Mouse (Mus musculus) embryonic facial prominence, embryonic 12.5 days (tissue): ENCODE data around the gene Trim44. TPM values are rescaled to one million over a fixed set of nuclear protein-coding genes. Genes with fewer than 3 reads are reported as not detected.

Experiments used
- ATAC-seq: fragments of 200-750 bp; cut with Nextera tagmentation; 2 replicates; pipeline ENCODE4 v1.8.0; 2017; ENCODE audit not compliant: insufficient number of reproducible peaks, insufficient read depth, low FRiP score, low TSS enrichment
- H3K27ac ChIP-seq: fragments of 300-500 bp; sonication (generic); 2 replicates; pipeline ENCODE4 v1.5.1; 2016; ENCODE audit warnings: mild to moderate bottlenecking
- H3K27me3 ChIP-seq: fragments of 300-500 bp; sonication (generic); 2 replicates; pipeline ENCODE4 v1.6.1; 2016; ENCODE audit warnings: mild to moderate bottlenecking, moderate library complexity
- H3K36me3 ChIP-seq: fragments of 300-500 bp; sonication (generic); 2 replicates; pipeline ENCODE4 v1.6.1; 2016; ENCODE audit warnings: mild to moderate bottlenecking
- H3K4me1 ChIP-seq: fragments of 300-500 bp; sonication (generic); 2 replicates; pipeline ENCODE4 v1.6.1; 2016
- H3K4me2 ChIP-seq: fragments of 300-500 bp; sonication (generic); replicated peaks from 2 replicates; pipeline ENCODE4 v1.6.1; 2016; ENCODE audit warnings: mild to moderate bottlenecking, moderate library complexity
- H3K4me3 ChIP-seq: fragments of 300-500 bp; sonication (generic); 2 replicates; pipeline ENCODE4 v1.5.1; 2016; ENCODE audit warnings: mild to moderate bottlenecking
- H3K9ac ChIP-seq: fragments of 300-500 bp; sonication (generic); 2 replicates; pipeline ENCODE4 v1.6.1; 2016; ENCODE audit warnings: mild to moderate bottlenecking, moderate library complexity
- H3K9me3 ChIP-seq: fragments of 300-500 bp; sonication (generic); 2 replicates; pipeline ENCODE4 v1.6.1; 2016; ENCODE audit warnings: mild to moderate bottlenecking, moderate library complexity
- WGBS: fragments of 180-500 bp; shearing (Covaris S2); methylation state at CpG from one replicate; pipeline ENCODE4 v1.1.7; 2016; 5-methylcytosine and 5-hydroxymethylcytosine counted together
- polyA plus RNA-seq: library from polyadenylated mRNA; unstranded; fragments of >200 nt; fragmentation: Nextera tagmentation; extraction: Ambion mirVana; gene quantifications from 2 replicates; pipeline ENCODE4 v1.2.1, GENCODE M21; 2016

Gene Trim44
- polyA plus RNA-seq, 1 experiment from 2014 or later = 54.4 TPM

DNA sequence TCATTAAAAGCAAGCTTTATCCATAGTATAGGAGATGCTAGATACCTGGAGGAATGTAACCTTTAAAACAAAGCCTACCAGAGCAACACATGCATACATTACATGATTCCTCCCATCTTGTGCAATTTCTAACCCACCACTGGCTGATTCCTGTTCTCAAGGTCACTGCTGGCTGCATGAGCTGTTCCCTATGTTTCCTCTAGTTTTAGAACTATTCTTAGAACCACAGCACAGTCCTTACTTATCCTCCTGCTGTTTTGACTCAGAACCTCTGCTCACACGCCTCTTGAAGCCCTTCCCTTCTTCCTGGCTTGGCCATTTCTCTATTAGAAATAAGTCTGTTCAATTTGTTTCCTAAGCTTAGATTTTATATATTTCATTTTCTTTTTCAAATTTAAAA is 28.7 kb downstream of the Trim44 start:
- Histone ChIP-seq H3K27me3 (no peaks in the 10 kb centered on the region), H3K4me1 (peaks cover 14% of the 10 kb centered on the region), H3K36me3 (peaks cover 14% of the 10 kb centered on the region; the same call in 1 of the 2 replicates), H3K9me3 (no peaks in the 10 kb centered on the region), H3K4me2 (no peak overlapping the region), H3K9ac (no peak overlapping the region), H3K27ac (no peak overlapping the region), H3K4me3 (no peak overlapping the region)
- no peak for ATAC-seq
- 74% methylated on average over 1 of the region's 1 CpGs for WGBS

DNA sequence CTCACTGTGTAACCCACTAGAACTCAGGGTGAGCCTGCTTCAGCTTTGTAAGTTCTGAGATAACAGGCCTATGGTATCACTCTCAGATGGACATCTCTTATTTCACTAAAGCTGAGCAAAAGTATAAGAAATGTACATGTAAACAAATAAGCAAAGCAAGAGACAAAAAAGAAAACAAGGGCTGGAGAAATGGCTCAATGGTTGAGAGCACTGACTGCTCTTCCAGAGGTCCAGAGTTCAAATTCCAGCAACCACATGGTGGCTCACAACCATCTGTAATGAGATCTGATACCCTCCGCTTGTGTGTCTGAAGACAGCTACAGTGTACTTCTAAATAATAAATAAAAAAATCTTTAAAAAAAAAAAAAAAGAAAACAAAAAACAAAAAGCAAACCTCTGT is 29.2 kb downstream of the Trim44 start:
- Histone ChIP-seq H3K27me3 (no peaks in the 10 kb centered on the region), H3K9me3 (no peaks in the 10 kb centered on the region), H3K27ac (no peak overlapping the region), H3K4me3 (no peak overlapping the region), H3K4me1 (peaks cover 8% of the 10 kb centered on the region), H3K9ac (no peak overlapping the region), H3K36me3 (peaks cover 14% of the 10 kb centered on the region; the same call in 1 of the 2 replicates), H3K4me2 (no peak overlapping the region)
- WGBS = 91% methylated on average over 1 of the region's 1 CpGs
- no peak for ATAC-seq

DNA sequence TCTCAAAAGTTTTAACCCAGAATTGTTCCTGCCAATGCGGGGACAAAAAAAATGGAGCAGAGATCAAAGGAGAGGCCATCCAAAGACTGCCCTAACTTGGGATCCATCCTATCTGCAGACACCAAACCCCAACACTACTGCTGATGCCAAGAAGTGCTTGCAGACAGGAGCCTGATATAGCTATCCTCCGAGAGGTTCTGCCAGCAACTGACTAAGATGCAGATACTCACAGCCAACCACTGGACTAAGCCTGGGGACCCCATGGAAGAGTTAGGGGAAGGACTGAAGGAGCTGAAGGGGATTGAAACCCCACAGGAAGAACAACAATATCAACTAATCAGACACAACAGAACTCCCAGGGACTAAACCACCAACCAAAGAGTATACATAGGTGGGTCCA is 30.3 kb downstream of the Trim44 start:
- WGBS = 97% methylated on average over 2 of the region's 2 CpGs
- H3K9ac ChIP-seq = no peak overlapping the region
- ATAC-seq = no peak
- H3K36me3 ChIP-seq = peaks cover 14% of the 10 kb centered on the region; the same call in 1 of the 2 replicates
- no peaks in the 10 kb centered on the region for H3K27me3 ChIP-seq
- no peak overlapping the region for H3K4me3 ChIP-seq
- no peaks in the 10 kb centered on the region for H3K9me3 ChIP-seq
- H3K27ac ChIP-seq = no peak overlapping the region
- peaks cover 8% of the 10 kb centered on the region; the same call in 1 of the 2 replicates for H3K4me1 ChIP-seq
- H3K4me2 ChIP-seq = no peak overlapping the region

DNA sequence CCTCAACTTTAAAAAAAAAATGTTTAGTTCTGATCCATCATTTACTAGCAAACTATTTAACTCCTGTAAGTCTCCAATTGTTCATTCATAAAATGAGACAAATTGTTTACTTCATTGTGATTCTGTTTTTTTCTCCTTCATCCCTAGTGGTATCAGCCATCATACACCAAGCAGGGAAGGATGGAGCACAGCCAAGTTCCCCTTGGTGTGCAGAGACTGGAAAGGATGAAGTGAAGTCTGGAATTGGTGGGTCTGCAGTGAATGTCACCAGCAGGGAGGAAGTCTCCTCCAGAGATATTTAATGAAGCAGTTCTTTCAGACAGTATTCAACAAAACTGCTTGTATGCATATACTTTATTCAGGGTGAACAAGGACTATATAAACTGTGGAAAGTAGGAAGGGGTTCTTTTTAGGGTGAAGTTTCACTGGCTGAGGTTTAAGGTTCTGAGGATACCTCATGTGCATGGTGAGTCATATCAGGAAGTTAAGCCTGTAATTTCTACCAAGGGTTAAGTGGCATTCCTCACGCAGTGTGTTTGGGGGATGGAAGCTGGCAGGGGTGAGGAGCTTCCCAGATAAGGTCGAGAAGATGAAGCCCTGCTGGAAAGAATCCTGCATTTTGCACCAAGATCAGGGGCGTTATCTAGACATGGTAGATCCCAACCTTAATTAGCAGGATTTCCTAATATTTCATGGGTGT is 34.1 kb downstream of the Trim44 start:
- Histone ChIP-seq H3K4me3 (no peak overlapping the region), H3K27me3 (no peaks in the 10 kb centered on the region), H3K9ac (no peak overlapping the region), H3K4me1 (no peaks in the 10 kb centered on the region), H3K27ac (no peak overlapping the region), H3K4me2 (no peak overlapping the region), H3K9me3 (no peaks in the 10 kb centered on the region), H3K36me3 (peaks cover 9% of the 10 kb centered on the region; the same call in 1 of the 2 replicates)
- no peak for ATAC-seq
- 63% methylated on average over 3 of the region's 3 CpGs for WGBS

DNA sequence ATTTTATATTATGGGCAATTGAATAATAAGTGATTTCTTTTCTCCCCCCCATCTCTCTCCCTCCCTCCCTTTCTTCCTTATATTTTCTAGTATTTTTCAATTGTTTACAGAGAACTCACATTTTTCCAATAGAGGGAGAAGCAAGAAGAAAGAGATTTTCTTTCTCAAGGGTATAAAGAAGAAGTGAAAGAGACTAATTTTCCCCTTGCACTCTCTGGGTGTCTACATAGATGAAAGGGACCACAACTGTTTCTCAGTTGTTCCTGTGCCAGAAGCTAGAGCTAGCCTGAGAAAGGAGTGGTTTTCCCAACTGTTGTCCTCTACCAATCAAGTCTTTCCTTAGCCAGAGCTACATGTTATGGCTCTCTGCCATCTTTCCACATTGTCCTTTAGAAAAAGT is 34.9 kb downstream of the Trim44 start:
- Histone ChIP-seq H3K9me3 (no peaks in the 10 kb centered on the region), H3K4me2 (no peak overlapping the region), H3K4me3 (no peak overlapping the region), H3K27ac (no peak overlapping the region), H3K27me3 (no peaks in the 10 kb centered on the region), H3K9ac (no peak overlapping the region), H3K36me3 (peaks cover 9% of the 10 kb centered on the region; the same call in 1 of the 2 replicates), H3K4me1 (no peaks in the 10 kb centered on the region)
- ATAC-seq = no peak

DNA sequence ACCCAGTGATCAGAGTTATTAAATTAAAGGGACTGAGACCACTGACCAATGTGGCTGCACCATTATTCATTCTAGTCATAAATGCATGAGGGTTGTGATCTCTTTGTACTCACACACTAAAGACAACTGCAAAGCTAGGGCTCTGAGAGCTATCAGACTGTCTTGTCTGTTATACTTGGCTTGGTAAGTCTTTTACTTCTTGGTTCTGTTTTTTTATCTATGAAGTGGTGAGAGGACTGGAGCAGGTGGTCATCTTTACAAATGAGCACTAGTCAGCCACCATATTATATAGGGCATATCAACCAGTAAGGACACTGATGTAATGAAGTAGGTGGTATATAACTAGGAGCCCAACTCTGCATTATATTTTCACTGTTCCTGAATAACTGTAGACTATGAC is 36.3 kb downstream of the Trim44 start:
- H3K4me3 ChIP-seq = no peak overlapping the region
- no peaks in the 10 kb centered on the region for H3K9me3 ChIP-seq
- H3K4me1 ChIP-seq = no peaks in the 10 kb centered on the region
- no peak overlapping the region for H3K4me2 ChIP-seq
- no peak overlapping the region for H3K27ac ChIP-seq
- H3K27me3 ChIP-seq = no peaks in the 10 kb centered on the region
- H3K36me3 ChIP-seq = no peaks in the 10 kb centered on the region
- no peak for ATAC-seq
- H3K9ac ChIP-seq = no peak overlapping the region

DNA sequence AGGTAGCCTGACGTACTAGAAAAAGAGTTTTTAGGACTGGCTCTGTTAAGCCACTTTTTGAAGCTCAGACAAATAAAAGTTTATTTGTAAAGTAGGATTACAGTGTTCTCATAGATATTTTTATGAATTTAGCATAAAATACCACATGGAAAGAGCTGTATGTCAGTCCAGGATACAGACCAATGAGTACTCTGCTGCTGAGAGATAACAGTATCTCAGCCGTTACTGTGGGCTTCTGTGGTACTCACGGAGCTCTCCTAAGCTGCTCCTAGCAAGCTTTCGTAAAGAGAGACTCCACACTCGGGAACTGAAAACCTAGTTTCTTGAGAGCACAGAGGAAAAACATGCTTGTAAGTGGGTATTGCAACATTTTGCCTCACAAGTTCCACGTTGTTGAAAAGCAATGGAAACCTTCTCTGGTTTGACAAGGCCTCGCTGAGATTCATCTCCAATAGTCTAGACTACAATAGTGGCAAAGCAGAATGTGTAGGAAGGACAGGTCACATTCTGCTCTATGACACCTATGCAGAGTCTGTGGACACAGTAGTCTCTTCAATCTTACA is 41.6 kb downstream of the Trim44 start:
- Histone ChIP-seq H3K27me3 (no peaks in the 10 kb centered on the region), H3K9me3 (no peaks in the 10 kb centered on the region), H3K36me3 (no peaks in the 10 kb centered on the region), H3K27ac (no peak overlapping the region), H3K9ac (no peak overlapping the region), H3K4me3 (no peak overlapping the region), H3K4me2 (no peak overlapping the region), H3K4me1 (no peaks in the 10 kb centered on the region)
- no peak for ATAC-seq
- WGBS = 88% methylated on average over 7 of the region's 7 CpGs

DNA sequence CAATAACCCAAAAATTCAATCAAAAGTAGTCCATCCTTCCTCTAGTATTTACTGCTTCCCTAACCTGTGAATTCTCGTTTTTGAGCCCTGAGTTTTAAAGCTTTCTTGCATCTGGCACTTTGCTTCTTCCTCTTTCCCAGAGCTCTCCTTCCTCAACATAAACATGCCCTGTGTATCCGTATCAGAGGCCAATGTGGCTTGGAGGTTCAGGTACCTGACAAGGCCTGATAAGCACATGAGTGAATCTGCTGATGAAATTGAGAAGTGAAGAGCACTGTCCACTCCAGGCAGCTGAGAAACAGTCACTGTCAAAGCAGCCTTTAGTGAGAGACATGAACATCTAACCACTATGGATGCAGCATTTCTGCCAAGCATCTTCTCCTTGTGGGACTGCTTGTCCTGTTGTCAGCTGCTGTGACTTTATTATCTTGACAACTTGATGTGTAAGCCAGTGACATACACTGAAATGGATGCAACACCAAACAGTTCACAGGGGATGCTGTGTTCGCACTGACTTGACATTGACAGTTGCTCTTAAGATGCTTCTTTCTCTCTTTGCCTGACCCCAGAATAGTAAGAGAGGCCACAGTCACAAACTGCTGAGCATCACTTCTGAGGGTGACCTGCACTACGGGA is 42.9 kb downstream of the Trim44 start:
- no peaks in the 10 kb centered on the region for H3K27me3 ChIP-seq

DNA sequence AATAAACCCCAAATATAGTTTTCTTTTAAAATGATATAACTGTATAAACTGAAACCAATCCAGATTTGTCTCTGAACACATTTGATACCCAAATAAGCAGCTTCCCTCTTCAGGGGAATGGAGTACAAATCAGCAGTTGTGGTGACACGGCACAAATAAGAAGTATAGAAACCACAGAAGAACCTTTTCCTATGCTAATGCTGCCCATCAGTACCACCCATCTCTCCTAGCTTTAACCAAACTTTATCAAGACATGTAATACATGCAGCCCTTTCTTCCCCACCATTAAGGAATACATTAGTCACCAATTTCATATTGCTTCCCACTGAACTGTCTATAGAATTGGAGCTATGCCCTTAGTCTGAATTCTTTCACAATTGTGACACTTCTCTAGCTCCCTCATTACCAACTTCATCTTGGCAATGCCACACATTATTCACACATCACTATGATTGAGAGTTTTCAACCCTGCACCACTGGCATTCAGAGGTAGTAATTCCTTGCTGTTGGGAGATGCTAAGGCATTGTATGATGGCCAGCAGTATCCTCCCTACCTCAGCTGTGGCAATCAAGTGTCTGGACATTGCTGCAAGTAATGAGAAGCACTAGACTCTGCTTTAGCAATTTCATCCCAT is 44.6 kb downstream of the Trim44 start:
- no peak overlapping the region for H3K27ac ChIP-seq
- WGBS = 84% methylated on average over 1 of the region's 1 CpGs
- no peaks in the 10 kb centered on the region for H3K27me3 ChIP-seq
- H3K9ac ChIP-seq = no peak overlapping the region
- H3K4me2 ChIP-seq = no peak overlapping the region
- H3K36me3 ChIP-seq = no peaks in the 10 kb centered on the region
- H3K4me3 ChIP-seq = no peak overlapping the region
- ATAC-seq = no peak
- H3K4me1 ChIP-seq = no peaks in the 10 kb centered on the region
- H3K9me3 ChIP-seq = no peaks in the 10 kb centered on the region

More for the DNA sequence above, 42.9 kb downstream of the Trim44 start:
- no peak for ATAC-seq
- WGBS = 84% methylated on average over 4 of the region's 4 CpGs
- H3K9me3 ChIP-seq = no peaks in the 10 kb centered on the region
- H3K27ac ChIP-seq = no peak overlapping the region
- no peak overlapping the region for H3K4me3 ChIP-seq
- no peak overlapping the region for H3K9ac ChIP-seq
- no peaks in the 10 kb centered on the region for H3K36me3 ChIP-seq
- H3K4me2 ChIP-seq = no peak overlapping the region
- H3K4me1 ChIP-seq = no peaks in the 10 kb centered on the region

DNA sequence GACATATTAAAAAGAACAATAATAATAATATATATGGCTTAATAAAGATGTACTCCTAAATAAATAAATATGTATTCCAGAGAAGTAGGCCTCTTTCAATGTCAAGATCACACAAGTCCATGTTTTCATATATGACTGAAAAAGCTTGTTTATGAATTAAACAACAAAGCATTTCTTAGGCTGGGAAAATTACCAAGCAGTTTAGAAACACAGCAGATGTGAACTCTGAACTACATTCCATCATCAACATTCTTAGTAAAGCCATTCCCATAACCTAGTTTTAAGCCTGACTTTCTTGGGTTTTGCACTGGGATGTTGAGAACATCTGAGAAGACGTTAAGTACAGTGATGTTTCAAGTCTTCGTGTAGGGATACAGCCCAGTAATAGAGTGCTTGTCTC is 45.4 kb downstream of the Trim44 start:
- Histone ChIP-seq H3K4me2 (no peak overlapping the region), H3K4me1 (no peaks in the 10 kb centered on the region), H3K27me3 (no peaks in the 10 kb centered on the region), H3K4me3 (no peak overlapping the region), H3K27ac (no peak overlapping the region), H3K36me3 (peaks cover 1% of the 10 kb centered on the region), H3K9ac (no peak overlapping the region), H3K9me3 (no peaks in the 10 kb centered on the region)
- no peak for ATAC-seq
- WGBS = 73% methylated on average over 2 of the region's 2 CpGs

DNA sequence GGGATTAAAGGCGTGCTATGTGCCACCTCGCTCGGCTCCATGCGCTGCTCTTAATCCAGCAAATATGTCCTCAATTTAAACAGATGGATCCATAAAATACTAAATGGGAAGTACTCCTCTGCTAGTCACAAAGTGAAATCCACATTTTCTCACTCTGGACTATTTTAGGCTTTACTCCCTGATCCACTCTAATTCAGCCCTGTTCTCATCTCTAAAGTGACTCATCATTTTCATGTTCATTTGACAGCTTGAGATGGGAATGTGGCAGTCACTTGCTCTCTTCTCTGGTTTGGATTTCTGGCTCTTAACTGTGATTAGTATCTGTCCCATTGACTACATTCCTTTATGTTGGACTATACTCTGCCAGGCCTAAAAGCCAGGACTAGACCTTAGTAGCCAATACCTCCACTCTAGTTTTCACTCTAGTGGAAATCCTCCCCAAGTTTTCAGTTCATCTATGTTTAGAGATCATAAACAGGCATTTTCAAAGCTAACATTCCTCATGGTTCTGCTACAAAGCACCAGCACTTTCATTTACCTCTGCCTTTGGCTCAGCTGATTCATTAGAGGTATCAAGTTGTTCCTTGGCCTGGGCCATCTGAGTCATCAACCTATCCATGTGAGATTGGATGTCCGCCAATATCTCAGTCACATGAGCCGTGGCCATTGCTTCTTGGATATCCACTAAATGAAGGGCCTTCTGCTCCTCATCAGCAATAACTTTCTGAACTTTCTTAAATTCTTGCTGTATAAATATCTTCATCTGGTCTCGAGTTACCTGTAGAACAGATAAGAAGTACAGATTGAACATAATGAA is 50.5 kb downstream of the Trim44 start:
- Histone ChIP-seq H3K27me3 (no peaks in the 10 kb centered on the region), H3K27ac (no peak overlapping the region), H3K4me2 (no peak overlapping the region), H3K4me1 (no peaks in the 10 kb centered on the region), H3K9ac (no peak overlapping the region), H3K4me3 (no peak overlapping the region), H3K9me3 (no peaks in the 10 kb centered on the region), H3K36me3 (peaks cover 16% of the 10 kb centered on the region)
- ATAC-seq = no peak
- WGBS = 96% methylated on average over 7 of the region's 7 CpGs
